Mouse (Mus musculus): ENCODE data around the gene Nisch. TPM values are rescaled to one million over a fixed set of nuclear protein-coding genes. Genes with fewer than 3 reads are reported as not detected.

Nisch gene
- total and polyA plus RNA-seq, 2 experiments from 2014 or later = 199 to 300 TPM

- Histone ChIP-seq H3K9ac (no peak overlapping the region), H3K9me3 (ENCODE audit: low read length) (no peaks in the 10 kb centered on the region), H3K4me3 (ENCODE audit: low read depth, low read length) (no peak overlapping the region), H3K4me2 (ENCODE audit: low read depth) (no peak overlapping the region), H3K27ac (ENCODE audit: low read depth, low read length) (no peak overlapping the region), H3K36me3 (ENCODE audit: insufficient read depth) (peaks cover 12% of the 10 kb centered on the region), H3K4me1 (ENCODE audit: insufficient read depth) (no peaks in the 10 kb centered on the region), H3K27me3 (ENCODE audit: insufficient read depth, low read length) (no peaks in the 10 kb centered on the region)
- ATAC-seq (no peak), DNase-seq (no peak)
- TF ChIP-seq CTCF (IDR thresholded peaks at IDR 0.05; ENCODE audit: low read depth) = no peak
- 92% methylated on average over 14 of the region's 14 CpGs for WGBS
Measured at GRCm38 (mm10) chr14:31141011-31141410, 75.7 kb downstream of the Nisch start.

GRCm38 (mm10) chr14:31140141-31140540 is 76.6 kb downstream of the Nisch start:
- no peaks in the 10 kb centered on the region for H3K27me3 ChIP-seq (ENCODE audit: insufficient read depth, low read length)
- H3K4me1 ChIP-seq (ENCODE audit: insufficient read depth) = no peaks in the 10 kb centered on the region
- WGBS = 90% methylated on average over 15 of the region's 15 CpGs
- H3K9me3 ChIP-seq (ENCODE audit: low read length) = no peaks in the 10 kb centered on the region
- no peak overlapping the region for H3K9ac ChIP-seq
- DNase-seq (no peak), ATAC-seq (no peak)
- H3K4me3 ChIP-seq (ENCODE audit: low read depth, low read length) = no peak overlapping the region
- no peak for TF ChIP-seq CTCF (IDR thresholded peaks at IDR 0.05; ENCODE audit: low read depth)
- H3K36me3 ChIP-seq (ENCODE audit: insufficient read depth) = peaks cover 12% of the 10 kb centered on the region
- no peak overlapping the region for H3K4me2 ChIP-seq (ENCODE audit: low read depth)
- no peak overlapping the region for H3K27ac ChIP-seq (ENCODE audit: low read depth, low read length)

- no peaks in the 10 kb centered on the region for H3K9me3 ChIP-seq (ENCODE audit: low read length)
- WGBS = 92% methylated on average over 12 of the region's 12 CpGs
- H3K4me3 ChIP-seq (ENCODE audit: low read depth, low read length) = no peak overlapping the region
- DNase-seq (no peak), ATAC-seq (no peak)
- H3K27me3 ChIP-seq (ENCODE audit: insufficient read depth, low read length) = no peaks in the 10 kb centered on the region
- TF ChIP-seq CTCF (IDR thresholded peaks at IDR 0.05; ENCODE audit: low read depth) = no peak
- H3K36me3 ChIP-seq (ENCODE audit: insufficient read depth) = peaks cover 12% of the 10 kb centered on the region
- no peak overlapping the region for H3K27ac ChIP-seq (ENCODE audit: low read depth, low read length)
- H3K4me1 ChIP-seq (ENCODE audit: insufficient read depth) = no peaks in the 10 kb centered on the region
- H3K9ac ChIP-seq = no peak overlapping the region
- no peak overlapping the region for H3K4me2 ChIP-seq (ENCODE audit: low read depth)
Measured at GRCm38 (mm10) chr14:31139666-31140065, 77.1 kb downstream of the Nisch start.

- Histone ChIP-seq H3K9ac (no peak overlapping the region), H3K4me1 (ENCODE audit: insufficient read depth) (0 out of 2 replicates have a peak, but pooled peaks cover 4% of the 10 kb centered on the region), H3K36me3 (ENCODE audit: insufficient read depth) (peaks cover 12% of the 10 kb centered on the region), H3K27me3 (ENCODE audit: insufficient read depth, low read length) (no peaks in the 10 kb centered on the region), H3K9me3 (ENCODE audit: low read length) (no peaks in the 10 kb centered on the region), H3K4me3 (ENCODE audit: low read depth, low read length) (no peak overlapping the region), H3K4me2 (ENCODE audit: low read depth) (no peak overlapping the region), H3K27ac (ENCODE audit: low read depth, low read length) (no peak overlapping the region)
- WGBS = 91% methylated on average over 9 of the region's 9 CpGs
- ATAC-seq (no peak), DNase-seq (no peak)
- TF ChIP-seq CTCF (IDR thresholded peaks at IDR 0.05; ENCODE audit: low read depth) = no peak
Measured at GRCm38 (mm10) chr14:31138897-31139429, 77.8 kb downstream of the Nisch start.

GRCm38 (mm10) chr14:31138219-31138896 is 78.4 kb downstream of the Nisch start:
- Histone ChIP-seq H3K27me3 (ENCODE audit: insufficient read depth, low read length) (no peaks in the 10 kb centered on the region), H3K36me3 (ENCODE audit: insufficient read depth) (peaks cover 12% of the 10 kb centered on the region), H3K9me3 (ENCODE audit: low read length) (no peaks in the 10 kb centered on the region), H3K27ac (ENCODE audit: low read depth, low read length) (no peak overlapping the region), H3K4me3 (ENCODE audit: low read depth, low read length) (no peak overlapping the region), H3K4me2 (ENCODE audit: low read depth) (no peak overlapping the region), H3K4me1 (ENCODE audit: insufficient read depth) (0 out of 2 replicates have a peak, but pooled peaks cover 9% of the 10 kb centered on the region), H3K9ac (no peak overlapping the region)
- ATAC-seq = no peak
- TF ChIP-seq CTCF (IDR thresholded peaks at IDR 0.05; ENCODE audit: low read depth) = no peak
- DNase-seq = no peak
- WGBS = 81% methylated on average over 23 of the region's 35 CpGs

- no peak for ATAC-seq
- Histone ChIP-seq H3K4me2 (ENCODE audit: low read depth) (no peak overlapping the region), H3K4me3 (ENCODE audit: low read depth, low read length) (no peak overlapping the region), H3K27ac (ENCODE audit: low read depth, low read length) (no peak overlapping the region), H3K36me3 (ENCODE audit: insufficient read depth) (peaks cover 12% of the 10 kb centered on the region), H3K27me3 (ENCODE audit: insufficient read depth, low read length) (no peaks in the 10 kb centered on the region), H3K9me3 (ENCODE audit: low read length) (no peaks in the 10 kb centered on the region), H3K4me1 (ENCODE audit: insufficient read depth) (peaks cover 12% of the 10 kb centered on the region; the same call in 1 of the 2 replicates), H3K9ac (no peak overlapping the region)
- 79% methylated on average over 11 of the region's 11 CpGs for WGBS
- no peak for TF ChIP-seq CTCF (IDR thresholded peaks at IDR 0.05; ENCODE audit: low read depth)
- DNase-seq = no peak
Measured at GRCm38 (mm10) chr14:31137791-31138190, 79.0 kb downstream of the Nisch start.

GRCm38 (mm10) chr14:31137281-31137595 is 79.5 kb downstream of the Nisch start:
- Histone ChIP-seq H3K4me1 (ENCODE audit: insufficient read depth) (peaks cover 16% of the 10 kb centered on the region; the same call in 1 of the 2 replicates), H3K4me2 (ENCODE audit: low read depth) (no peak overlapping the region), H3K36me3 (ENCODE audit: insufficient read depth) (peaks cover 12% of the 10 kb centered on the region), H3K27ac (ENCODE audit: low read depth, low read length) (no peak overlapping the region), H3K9ac (no peak overlapping the region), H3K27me3 (ENCODE audit: insufficient read depth, low read length) (no peaks in the 10 kb centered on the region), H3K9me3 (ENCODE audit: low read length) (no peaks in the 10 kb centered on the region), H3K4me3 (ENCODE audit: low read depth, low read length) (no peak overlapping the region)
- 86% methylated on average over 10 of the region's 10 CpGs for WGBS
- ATAC-seq (no peak), DNase-seq (no peak)
- no peak for TF ChIP-seq CTCF (IDR thresholded peaks at IDR 0.05; ENCODE audit: low read depth)
